Mouse (Mus musculus) brain, embryonic 14.5 days (tissue): ENCODE measurements at regions not wholly inside any gene's neighbourhood (a gene's known extent, or its start where the extent isn't known, plus 50 kb on each side); places are given as distances from the start of the nearest gene placed in this dataset.

ENCODE experiments used
- CTCF ChIP-seq: fragments of 200-500 bp; IDR thresholded peaks from 2 replicates; pipeline ENCODE4 v1.5.1; 2012; ENCODE audit warnings: inconsistent platforms, mild to moderate bottlenecking, moderate library complexity, borderline replicate concordance; ENCODE audit not compliant: insufficient read depth, insufficient read length; ENCODE audit errors: extremely low read depth
- POLR2A ChIP-seq: fragments of 200-500 bp; IDR thresholded peaks from 2 replicates; pipeline ENCODE4 v1.6.1; 2012; ENCODE audit warnings: mild to moderate bottlenecking, inconsistent platforms, borderline replicate concordance; ENCODE audit not compliant: poor library complexity, insufficient read depth, insufficient read length, severe bottlenecking; ENCODE audit errors: extremely low read depth

DNA sequence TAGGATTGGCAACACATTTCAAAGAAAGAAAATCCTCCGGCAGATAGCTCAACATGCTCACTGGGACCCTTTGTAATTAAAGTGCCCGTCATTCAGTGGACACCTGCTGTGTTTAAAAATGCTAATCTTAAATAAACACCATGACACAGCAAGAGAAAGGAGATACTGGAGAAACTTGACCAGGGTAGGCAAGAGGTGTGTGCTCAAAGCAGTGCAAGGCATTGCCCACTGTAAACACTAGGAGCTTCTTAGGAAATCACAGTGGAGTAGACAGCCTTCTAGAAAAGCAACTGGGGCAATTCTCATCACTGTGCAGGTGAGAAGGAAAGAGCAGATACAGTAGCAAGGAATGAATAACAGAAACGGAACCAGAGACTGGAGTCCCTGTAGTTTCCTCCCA is 369.2 kb downstream of the Atp23 start:
- no peak for TF ChIP-seq CTCF
- no peak for TF ChIP-seq POLR2A
